Mouse (Mus musculus) brain, embryonic 14.5 days (tissue): ENCODE measurements at regions not wholly inside any gene's neighbourhood (a gene's known extent, or its start where the extent isn't known, plus 50 kb on each side); places are given as distances from the start of the nearest gene placed in this dataset.

Experiments used
- CTCF ChIP-seq: fragments of 200-500 bp; IDR thresholded peaks from 2 replicates; pipeline ENCODE4 v1.5.1; 2012; ENCODE audit warnings: inconsistent platforms, mild to moderate bottlenecking, moderate library complexity, borderline replicate concordance; ENCODE audit not compliant: insufficient read depth, insufficient read length; ENCODE audit errors: extremely low read depth
- POLR2A ChIP-seq: fragments of 200-500 bp; IDR thresholded peaks from 2 replicates; pipeline ENCODE4 v1.6.1; 2012; ENCODE audit warnings: mild to moderate bottlenecking, inconsistent platforms, borderline replicate concordance; ENCODE audit not compliant: poor library complexity, insufficient read depth, insufficient read length, severe bottlenecking; ENCODE audit errors: extremely low read depth

DNA sequence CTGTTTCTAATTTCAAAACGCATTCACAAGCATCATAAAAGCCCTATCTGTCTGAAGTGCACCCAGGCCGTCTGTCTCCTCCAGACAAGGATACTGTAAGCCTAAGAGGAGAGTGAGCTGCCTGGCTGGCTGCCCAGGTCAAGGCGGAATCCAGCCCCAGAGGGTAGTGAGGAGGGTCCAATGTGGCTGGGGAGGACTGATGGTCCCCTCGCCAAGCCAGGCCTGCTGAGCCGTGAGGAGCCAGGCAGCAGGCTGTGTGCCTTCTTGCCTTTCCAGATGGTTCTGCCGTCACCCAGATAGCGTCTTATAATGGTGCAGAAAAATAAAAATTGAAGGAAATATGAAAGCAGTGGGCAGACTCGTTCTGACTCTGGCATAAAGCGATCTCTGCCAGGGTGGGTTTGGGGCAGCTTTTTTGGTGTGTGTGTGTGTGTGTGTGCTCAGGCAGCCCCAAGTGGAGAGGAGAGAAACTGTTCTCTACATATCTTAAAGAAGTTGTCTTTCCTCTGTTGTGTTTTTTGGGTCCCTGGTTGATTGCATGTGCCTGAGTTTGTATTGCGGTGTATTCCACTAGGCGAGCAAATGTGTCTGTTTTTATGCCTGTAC is 120.1 kb downstream of the Vrk1 start:
- no peak for TF ChIP-seq CTCF
- no peak for TF ChIP-seq POLR2A
